Mouse (Mus musculus): Measurements from ENCODE around the gene Tbcel. TPM values are rescaled to one million over a fixed set of nuclear protein-coding genes. Genes with fewer than 3 reads are reported as not detected.

Tbcel gene
- total RNA-seq, 2 experiments from 2014 or later: 19.0 to 22.7 TPM

GRCm38 (mm10) chr9:42385656-42386055 lies 122.0 kb downstream of the Tbcel start:
- DNase-seq: no peak

DNA sequence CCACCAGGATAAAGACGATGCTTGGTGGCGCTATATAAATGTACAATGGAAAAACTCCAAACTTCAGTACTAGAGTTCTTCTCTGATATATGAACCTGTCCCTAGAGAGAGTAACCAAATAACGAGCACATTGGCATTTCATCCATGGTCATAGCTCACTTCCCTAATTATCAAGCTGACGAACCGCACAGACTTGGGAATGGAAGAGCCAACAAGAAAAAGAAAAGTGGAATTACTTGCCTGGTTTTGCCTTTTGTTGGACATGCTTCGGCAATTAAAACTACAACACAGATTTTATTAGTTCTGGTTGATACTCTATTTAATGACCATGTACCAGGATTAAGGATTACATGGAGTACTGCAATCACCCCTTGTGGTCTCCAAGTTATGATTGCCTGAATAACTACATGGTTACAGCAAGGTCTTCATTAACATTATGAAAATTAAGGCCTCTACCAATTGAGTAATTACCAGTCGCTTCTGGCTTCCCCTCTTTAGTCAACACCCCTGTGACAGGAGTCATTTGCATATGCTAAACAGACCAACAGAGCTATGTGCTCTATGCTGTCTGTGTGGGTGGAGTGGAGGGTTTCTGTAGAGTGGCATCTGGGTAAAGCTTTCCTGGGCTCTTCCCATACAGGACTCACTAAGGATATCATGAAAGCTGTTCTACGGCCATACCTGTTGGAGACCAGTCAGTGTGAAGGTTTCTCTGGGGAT lies 124.8 kb downstream of the Tbcel start:
- no peak for DNase-seq

- no peak for DNase-seq
Measured at GRCm38 (mm10) chr9:42382063-42382462, 125.5 kb downstream of the Tbcel start.

DNA sequence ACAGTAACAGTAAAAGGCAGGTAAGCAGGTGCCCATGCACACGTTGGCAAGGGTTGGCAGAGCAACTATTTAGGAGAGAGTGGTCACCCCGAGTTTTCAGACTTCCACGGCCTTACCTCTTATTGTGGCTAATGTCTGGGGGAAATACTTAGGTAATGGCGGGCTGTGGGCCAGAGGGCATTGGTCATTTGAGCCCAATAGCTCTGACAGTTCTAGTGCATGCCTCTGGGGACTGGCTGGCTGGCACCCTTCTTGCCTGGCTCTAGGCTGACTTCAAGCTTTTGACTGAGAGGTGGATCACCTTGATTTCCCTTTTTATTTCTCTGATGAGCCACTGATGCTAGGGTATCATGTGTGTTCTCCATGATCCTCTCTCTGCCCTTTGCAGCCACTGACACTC lies 129.5 kb downstream of the Tbcel start:
- no peak for DNase-seq

DNA sequence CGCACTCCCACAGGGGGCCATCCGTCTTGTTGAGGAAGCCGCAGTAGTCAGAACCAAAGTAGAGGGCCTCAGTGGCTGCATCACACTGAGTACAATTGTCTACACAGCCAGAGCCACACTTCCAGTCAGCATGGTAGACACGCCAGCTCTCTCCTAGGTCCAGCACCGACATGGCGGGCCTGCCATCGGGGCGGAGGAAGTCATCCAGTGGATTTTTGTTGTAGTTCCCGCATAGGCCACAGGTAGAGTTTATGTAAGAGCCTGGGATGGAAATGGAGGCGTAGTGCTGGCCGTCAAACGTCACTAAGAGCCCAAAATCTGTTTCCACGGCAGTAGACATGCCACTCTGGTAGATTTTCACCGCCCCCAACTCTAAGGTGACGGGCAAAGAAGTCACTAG lies 130.0 kb downstream of the Tbcel start:
- DNase-seq: no peak

- DNase-seq: no peak
Measured at GRCm38 (mm10) chr9:42371670-42372368, 135.8 kb downstream of the Tbcel start.

Small RNAs within 50 kb of the gene (microRNA-seq; reads per million reads assigned to microRNA genes)
- 0 reads per million in 2 experiments for gene Gm44311

Other genes with a start within 250 kb of the Tbcel start
- 10 to 100 TPM; 14.8 to 19.5 TPM for gene Sc5d, start 243.6 kb downstream of the Tbcel start, total RNA-seq (2021)
- gene Tecta, start 107.9 kb downstream of the Tbcel start, total RNA-seq (2021): not detected